Mouse (Mus musculus) intestine, embryonic 15.5 days (tissue): Measurements from ENCODE around the gene Krtap10-10. TPM values are rescaled to one million over a fixed set of nuclear protein-coding genes. Genes with fewer than 3 reads are reported as not detected.

Experiments used
- ATAC-seq: fragments of 200-750 bp; cut with Nextera tagmentation; 2 replicates; pipeline ENCODE4 v1.8.0; 2017; ENCODE audit warnings: moderate TSS enrichment, moderate library complexity
- H3K27ac ChIP-seq: fragments of 300-500 bp; sonication (generic); 2 replicates; pipeline ENCODE4 v1.5.1; 2015; ENCODE audit warnings: mild to moderate bottlenecking, inconsistent platforms
- H3K27me3 ChIP-seq: fragments of 300-500 bp; sonication (generic); replicated peaks from 2 replicates; pipeline ENCODE4 v1.6.1; 2015; ENCODE audit warnings: inconsistent platforms
- H3K36me3 ChIP-seq: fragments of 300-500 bp; sonication (generic); 2 replicates; pipeline ENCODE4 v1.6.1; 2015; ENCODE audit warnings: inconsistent platforms
- H3K4me1 ChIP-seq: fragments of 300-500 bp; sonication (generic); replicated peaks from 2 replicates; pipeline ENCODE4 v1.6.1; 2015; ENCODE audit warnings: inconsistent platforms
- H3K4me2 ChIP-seq: fragments of 300-500 bp; sonication (generic); replicated peaks from 2 replicates; pipeline ENCODE4 v1.6.1; 2015; ENCODE audit warnings: mild to moderate bottlenecking, inconsistent platforms
- H3K4me3 ChIP-seq: fragments of 300-500 bp; sonication (generic); replicated peaks from 2 replicates; pipeline ENCODE4 v1.5.1; 2015; ENCODE audit warnings: inconsistent platforms
- H3K9ac ChIP-seq: fragments of 300-500 bp; sonication (generic); 2 replicates; pipeline ENCODE4 v1.6.1; 2015; ENCODE audit warnings: inconsistent platforms
- H3K9me3 ChIP-seq: fragments of 300-500 bp; sonication (generic); 2 replicates; pipeline ENCODE4 v1.6.1; 2016; ENCODE audit warnings: inconsistent platforms
- WGBS: fragments of 180-500 bp; shearing (Covaris S2); methylation state at CpG from one replicate; pipeline ENCODE4 v1.1.7; 2015; 5-methylcytosine and 5-hydroxymethylcytosine counted together
- polyA plus RNA-seq: library from polyadenylated mRNA; unstranded; fragments of >200 nt; fragmentation: Nextera tagmentation; extraction: Ambion mirVana; gene quantifications from 2 replicates; pipeline ENCODE4 v1.2.1, GENCODE M21; 2015

The Krtap10-10 gene
- polyA plus RNA-seq, 1 experiment from 2014 or later = not detected

DNA sequence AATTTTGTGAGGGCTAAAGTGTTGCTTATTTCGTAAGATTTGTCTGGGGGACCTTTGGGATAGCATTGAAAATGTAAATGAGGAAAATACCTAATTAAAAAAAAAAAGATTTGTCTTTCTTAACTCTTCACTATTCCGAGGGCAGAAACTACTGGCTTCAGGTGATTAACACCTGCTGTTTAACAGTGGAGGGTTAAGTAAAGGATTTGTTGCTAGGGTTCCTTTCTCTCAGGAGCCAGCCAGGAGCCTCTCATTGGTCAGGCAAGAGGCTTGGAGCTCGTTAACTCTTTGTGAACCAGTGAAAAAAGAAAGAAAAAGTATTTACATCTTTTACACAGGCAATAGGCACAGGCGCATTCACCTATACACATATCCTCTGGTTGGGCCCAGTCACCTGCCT, 16.5 kb upstream of the Krtap10-10 start:
- WGBS = 48% methylated on average over 4 of the region's 4 CpGs
- Histone ChIP-seq H3K36me3 (no peaks in the 10 kb centered on the region), H3K27me3 (no peaks in the 10 kb centered on the region), H3K4me2 (no peak overlapping the region), H3K4me3 (no peak overlapping the region), H3K27ac (no peak overlapping the region), H3K4me1 (no peaks in the 10 kb centered on the region), H3K9ac (no peak overlapping the region), H3K9me3 (no peaks in the 10 kb centered on the region)
- ATAC-seq = no peak

- H3K36me3 ChIP-seq = no peaks in the 10 kb centered on the region
- H3K9ac ChIP-seq = no peak within 1 kb of the TSS
- no peak for ATAC-seq
- H3K9me3 ChIP-seq = no peaks in the 10 kb centered on the region
- no peaks in the 10 kb centered on the region for H3K27me3 ChIP-seq
- 53% methylated on average over 6 of the region's 6 CpGs for WGBS
- no peak within 1 kb of the TSS for H3K4me3 ChIP-seq
- H3K27ac ChIP-seq = no peak within 1 kb of the TSS
- no peak within 1 kb of the TSS for H3K4me2 ChIP-seq
- no peaks in the 10 kb centered on the region for H3K4me1 ChIP-seq
These were observed 8.8 kb upstream of the Krtap10-10 start, which contains the start of gene Krtap10-4 for GRCm38 (mm10) chr10:77826951-77827350. Gene Krtap10-4 (minus strand): TSS chr10:77827095.

- WGBS = 70% methylated on average over 6 of the region's 6 CpGs
- no peak for ATAC-seq
- Histone ChIP-seq H3K9me3 (no peaks in the 10 kb centered on the region), H3K36me3 (no peaks in the 10 kb centered on the region), H3K4me1 (no peaks in the 10 kb centered on the region), H3K9ac (no peak overlapping the region), H3K4me3 (no peak overlapping the region), H3K4me2 (no peak overlapping the region), H3K27ac (no peak overlapping the region), H3K27me3 (no peaks in the 10 kb centered on the region)
These were observed 3.3 kb downstream of the Krtap10-10 start for GRCm38 (mm10) chr10:77839006-77839405.

DNA sequence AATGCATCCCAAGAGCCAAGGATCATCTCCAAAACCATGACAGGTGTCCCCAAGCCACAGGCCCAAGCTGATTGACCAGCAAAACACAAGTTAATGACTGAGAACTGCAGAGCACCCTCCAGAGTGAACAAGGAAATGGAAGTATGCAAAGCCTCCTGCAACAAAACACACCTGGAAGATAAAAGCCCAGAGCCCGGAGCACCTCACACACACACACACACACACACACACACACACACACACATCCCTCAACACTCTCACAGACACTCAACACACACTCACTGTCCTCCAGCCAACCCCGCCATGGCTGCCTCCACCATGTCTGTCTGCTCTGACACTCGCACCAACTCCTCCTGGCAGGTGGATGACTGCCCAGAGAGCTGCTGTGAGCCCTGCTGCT, 10.8 kb downstream of the Krtap10-10 start, which contains the start of gene Gm36176:
Gene Gm36176 (plus strand): TSS at position 301 of the 400 bp plus-strand sequence.
- Histone ChIP-seq H3K4me2 (no peak within 1 kb of the TSS), H3K27ac (no peak within 1 kb of the TSS), H3K9me3 (no peaks in the 10 kb centered on the region), H3K4me1 (no peaks in the 10 kb centered on the region), H3K9ac (no peak within 1 kb of the TSS), H3K4me3 (no peak within 1 kb of the TSS), H3K36me3 (no peaks in the 10 kb centered on the region), H3K27me3 (no peaks in the 10 kb centered on the region)
- ATAC-seq = no peak
- WGBS = 67% methylated on average over 3 of the region's 3 CpGs

- H3K27me3 ChIP-seq = no peaks in the 10 kb centered on the region
- H3K9me3 ChIP-seq = no peaks in the 10 kb centered on the region
These were observed 11.2 kb downstream of the Krtap10-10 start for GRCm38 (mm10) chr10:77846961-77847360.

GRCm38 (mm10) chr10:77847538-77847937, 11.8 kb downstream of the Krtap10-10 start:
- 0 out of 2 replicates have a peak, but pooled peaks have one; percentile 31 for ATAC-seq
- Histone ChIP-seq H3K27me3 (no peaks in the 10 kb centered on the region), H3K4me1 (no peaks in the 10 kb centered on the region), H3K9me3 (no peaks in the 10 kb centered on the region), H3K9ac (no peak overlapping the region), H3K36me3 (no peaks in the 10 kb centered on the region), H3K4me3 (no peak overlapping the region), H3K4me2 (no peak overlapping the region), H3K27ac (no peak overlapping the region)
- WGBS = 80% methylated on average over 2 of the region's 2 CpGs

More at GRCm38 (mm10) chr10:77846961-77847360, 11.2 kb downstream of the Krtap10-10 start:
- Histone ChIP-seq H3K4me1 (no peaks in the 10 kb centered on the region), H3K9ac (no peak overlapping the region), H3K4me3 (no peak overlapping the region), H3K36me3 (no peaks in the 10 kb centered on the region), H3K4me2 (no peak overlapping the region), H3K27ac (no peak overlapping the region)
- no peak for ATAC-seq
- 20% methylated on average over 2 of the region's 2 CpGs for WGBS

GRCm38 (mm10) chr10:77852559-77852958, 16.8 kb downstream of the Krtap10-10 start, which contains the start of gene Gm10318:
Gene Gm10318 (plus strand): TSS chr10:77852859.
- H3K4me3 ChIP-seq = no peak within 1 kb of the TSS
- no peaks in the 10 kb centered on the region for H3K36me3 ChIP-seq
- ATAC-seq = no peak
- no peaks in the 10 kb centered on the region; the same call in 1 of the 2 replicates for H3K27me3 ChIP-seq
- H3K9me3 ChIP-seq = no peaks in the 10 kb centered on the region
- no peak within 1 kb of the TSS for H3K9ac ChIP-seq
- H3K4me2 ChIP-seq = no peak within 1 kb of the TSS
- H3K4me1 ChIP-seq = no peaks in the 10 kb centered on the region
- WGBS = 65% methylated on average over 9 of the region's 9 CpGs
- no peak within 1 kb of the TSS for H3K27ac ChIP-seq

DNA sequence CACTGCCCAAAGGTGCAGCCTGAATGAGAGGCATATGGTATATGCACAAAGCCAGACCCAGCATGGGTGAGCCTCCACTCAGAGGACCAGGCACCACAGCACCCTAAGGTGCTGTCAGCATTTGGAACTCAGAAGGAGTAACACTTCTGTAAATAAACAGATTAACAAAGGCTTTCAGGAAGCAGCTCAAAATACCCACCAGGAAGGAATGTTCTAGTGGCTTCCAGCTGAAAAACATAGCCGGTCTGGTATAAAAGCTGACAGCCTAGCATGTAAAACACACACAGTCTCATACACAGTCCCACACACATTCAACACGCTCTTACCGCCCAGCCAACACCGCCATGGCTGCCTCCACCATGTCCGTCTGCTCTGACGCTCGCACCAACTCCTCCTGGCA, 25.9 kb downstream of the Krtap10-10 start, which contains the start of gene Gm3285:
Gene Gm3285 (plus strand): TSS at position 301 of the 400 bp plus-strand sequence.
- Histone ChIP-seq H3K27me3 (no peaks in the 10 kb centered on the region), H3K27ac (no peak within 1 kb of the TSS), H3K4me3 (no peak within 1 kb of the TSS), H3K9me3 (no peaks in the 10 kb centered on the region), H3K36me3 (no peaks in the 10 kb centered on the region), H3K4me1 (no peaks in the 10 kb centered on the region), H3K9ac (no peak within 1 kb of the TSS), H3K4me2 (no peak within 1 kb of the TSS)
- ATAC-seq = no peak
- WGBS = 48% methylated on average over 7 of the region's 7 CpGs

- Histone ChIP-seq H3K4me3 (peak overlapping the region; percentile 24), H3K9me3 (no peaks in the 10 kb centered on the region), H3K27me3 (no peaks in the 10 kb centered on the region), H3K4me2 (peak overlapping the region; percentile 53), H3K27ac (no peak overlapping the region), H3K9ac (0 out of 2 replicates have a peak overlapping the region, but pooled peaks have one; percentile 13), H3K4me1 (no peaks in the 10 kb centered on the region), H3K36me3 (no peaks in the 10 kb centered on the region)
- 30% methylated on average over 14 of the region's 14 CpGs for WGBS
- peak; percentile 97 for ATAC-seq
These were observed 28.5 kb downstream of the Krtap10-10 start for GRCm38 (mm10) chr10:77864067-77864761.

DNA sequence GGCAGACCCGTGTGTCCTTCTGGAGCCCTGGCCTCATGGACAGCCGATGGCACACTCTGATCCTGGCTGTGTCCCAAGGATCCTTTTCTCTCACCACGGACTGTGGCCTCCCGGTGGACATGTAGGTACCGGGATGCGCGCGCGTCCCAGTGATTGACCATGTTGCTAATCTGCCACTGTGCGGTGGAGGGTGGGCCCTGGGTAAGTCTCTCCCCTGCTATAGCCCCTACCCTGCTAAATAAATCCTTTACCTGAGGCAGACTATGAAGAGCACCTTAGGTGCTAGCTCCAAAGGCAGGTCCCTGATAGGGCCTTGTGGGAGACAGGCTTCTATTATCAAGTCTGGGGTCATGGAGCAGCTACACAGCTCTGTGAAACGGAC, 29.0 kb downstream of the Krtap10-10 start:
- Histone ChIP-seq H3K9ac (0 out of 2 replicates have a peak overlapping the region, but pooled peaks have one; percentile 13), H3K27me3 (no peaks in the 10 kb centered on the region), H3K27ac (no peak overlapping the region), H3K4me2 (peak overlapping the region; percentile 53), H3K9me3 (no peaks in the 10 kb centered on the region), H3K4me3 (peak overlapping the region; percentile 24), H3K36me3 (no peaks in the 10 kb centered on the region), H3K4me1 (no peaks in the 10 kb centered on the region)
- 33% methylated on average over 11 of the region's 11 CpGs for WGBS
- ATAC-seq = peak; percentile 9; the same call in 1 of the 2 replicates

GRCm38 (mm10) chr10:77867546-77867945, 31.8 kb downstream of the Krtap10-10 start:
- H3K27me3 ChIP-seq = no peaks in the 10 kb centered on the region
- no peak for ATAC-seq
- no peak overlapping the region for H3K4me3 ChIP-seq
- H3K36me3 ChIP-seq = no peaks in the 10 kb centered on the region
- no peak overlapping the region for H3K4me2 ChIP-seq
- 8% methylated on average over 1 of the region's 1 CpGs for WGBS
- no peaks in the 10 kb centered on the region for H3K9me3 ChIP-seq
- H3K4me1 ChIP-seq = no peaks in the 10 kb centered on the region
- H3K27ac ChIP-seq = no peak overlapping the region
- H3K9ac ChIP-seq = no peak overlapping the region

DNA sequence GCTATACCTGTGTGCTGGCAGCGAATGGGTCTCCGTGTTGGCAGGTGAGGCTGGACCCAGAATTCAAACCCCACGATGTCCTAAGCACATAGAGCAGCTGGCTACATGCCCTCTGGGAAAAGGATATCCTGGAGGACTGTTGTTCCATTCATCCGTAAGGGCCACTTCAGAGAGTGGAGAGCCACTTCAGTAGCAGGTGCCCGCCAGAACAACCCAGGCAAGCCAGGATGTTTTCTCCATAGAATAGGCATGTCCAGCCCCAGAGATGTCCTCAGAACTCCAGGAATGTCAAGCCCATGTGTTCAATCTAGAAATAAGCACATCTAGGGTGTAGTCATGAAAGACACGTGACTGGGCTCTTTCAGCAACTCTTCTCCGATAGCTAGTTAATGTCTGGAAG, 33.9 kb downstream of the Krtap10-10 start:
- H3K9me3 ChIP-seq = no peaks in the 10 kb centered on the region
- no peak overlapping the region for H3K27ac ChIP-seq
- H3K4me2 ChIP-seq = no peak overlapping the region
- no peaks in the 10 kb centered on the region for H3K27me3 ChIP-seq
- 87% methylated on average over 7 of the region's 7 CpGs for WGBS
- H3K4me1 ChIP-seq = no peaks in the 10 kb centered on the region
- no peaks in the 10 kb centered on the region for H3K36me3 ChIP-seq
- no peak overlapping the region for H3K4me3 ChIP-seq
- H3K9ac ChIP-seq = no peak overlapping the region
- ATAC-seq = no peak

GRCm38 (mm10) chr10:77878985-77879384, 43.2 kb downstream of the Krtap10-10 start:
- Histone ChIP-seq H3K27ac (no peak overlapping the region), H3K4me2 (no peak overlapping the region), H3K27me3 (no peaks in the 10 kb centered on the region), H3K36me3 (no peaks in the 10 kb centered on the region), H3K4me3 (no peak overlapping the region), H3K9me3 (no peaks in the 10 kb centered on the region), H3K9ac (no peak overlapping the region), H3K4me1 (no peaks in the 10 kb centered on the region)
- 63% methylated on average over 6 of the region's 6 CpGs for WGBS
- no peak for ATAC-seq
